In genomic region chr8:111588336-111588735, GRCm38 (mm10) we compare ENCODE assay signal across 27 mouse cellular contexts. TPM values are rescaled to one million over a fixed set of nuclear protein-coding genes. Genes with fewer than 3 reads are reported as not detected.
DNase-seq lines count a peak whose midpoint lies in the region; ATAC-seq and TF ChIP-seq lines count a peak whose summit lies in the region.
"Had no signal": no experiment of that assay in that cellular context is flagged by ENCODE, and none has a peak within 500 bp of the region (broad histone marks: within the 10 kb centered on the region; RNA-seq: fewer than 3 reads in every experiment).

No protein-coding gene starts in this region.

- no peaks in the 10 kb centered on the region for H3K27me3 ChIP-seq in liver, embryonic 13.5 days
- H3K27me3 ChIP-seq in liver, postnatal 0 days (ENCODE audit: insufficient read depth, low read length): no peaks in the 10 kb centered on the region
- no peaks in the 10 kb centered on the region for H3K27me3 ChIP-seq in MEL (ENCODE audit: control insufficient read depth in 1 of 2, insufficient read depth in 2 of 2, low read length in 2 of 2)
- no peaks in the 10 kb centered on the region for H3K27me3 ChIP-seq in cerebellum, adult 2 months (ENCODE audit: control insufficient read depth, insufficient read depth, low read length)
- H3K27me3 ChIP-seq: CH12.LX; embryonic facial prominence, embryonic 13.5 days; forebrain, embryonic 12.5 days; forebrain, embryonic 15.5 days; hindbrain, embryonic 12.5 days; hindbrain, embryonic 15.5 days had no signal

- H3K4me3 ChIP-seq in liver, embryonic 13.5 days (replicated peaks): no peak overlapping the region
- no peak overlapping the region for H3K4me3 ChIP-seq in liver, postnatal 0 days (ENCODE audit: low read depth, low read length)
- 0 out of 4 replicates have a peak overlapping the region, but pooled peaks of 1 of the 2 experiments have one; percentile 1 for H3K4me3 ChIP-seq in MEL (ENCODE audit: control insufficient read depth in 1 of 2, insufficient read depth in 1 of 2, low read depth in 2 of 2, low read length in 2 of 2)
- H3K4me3 ChIP-seq in cerebellum, adult 2 months (replicated peaks; ENCODE audit: insufficient read depth, low read depth, low read length): no peak overlapping the region
- H3K4me3 ChIP-seq: embryonic facial prominence, embryonic 10.5 days; embryonic facial prominence, embryonic 13.5 days; erythroblast, embryonic 14.5 days; forebrain, embryonic 12.5 days; forebrain, embryonic 15.5 days; heart, adult 2 months; hindbrain, embryonic 12.5 days; hindbrain, embryonic 15.5 days had no signal

- no peak overlapping the region for H3K27ac ChIP-seq in liver, embryonic 13.5 days
- no peak overlapping the region for H3K27ac ChIP-seq in liver, postnatal 0 days (ENCODE audit: low read depth)
- H3K27ac ChIP-seq in MEL (ENCODE audit: control insufficient read depth, low read depth, low read length): peak overlapping the region; percentile 76
- no peak overlapping the region for H3K27ac ChIP-seq in cerebellum, adult 2 months (ENCODE audit: insufficient read depth, low read length)
- H3K27ac ChIP-seq: embryonic facial prominence, embryonic 10.5 days; embryonic facial prominence, embryonic 13.5 days; forebrain, embryonic 12.5 days; forebrain, embryonic 15.5 days; heart, adult 2 months; hindbrain, embryonic 12.5 days; hindbrain, embryonic 15.5 days had no signal

- TF ChIP-seq POLR2A in MEL (IDR thresholded peaks at IDR 0.05; ENCODE audit: control insufficient read depth in 1 of 2, insufficient read depth in 1 of 2, low read depth in 1 of 2, low read length in 2 of 2, poor library complexity in 1 of 2): no peak
- no peak for TF ChIP-seq POLR2A in cerebellum, adult 2 months (IDR thresholded peaks at IDR 0.05; ENCODE audit: borderline replicate concordance, insufficient read depth, low read length)

- no peak for TF ChIP-seq CTCF in liver, postnatal 0 days (IDR thresholded peaks at IDR 0.05; ENCODE audit: low read depth)
- TF ChIP-seq CTCF in MEL (IDR thresholded peaks at IDR 0.05 in 2 of 3, conservative IDR thresholded peaks at IDR 0.05 in 1 of 3; ENCODE audit: control insufficient read depth in 1 of 3, insufficient read depth in 1 of 3, low read depth in 2 of 3, low read length in 3 of 3, poor library complexity in 1 of 3, severe bottlenecking in 1 of 3): no peak
- no peak for TF ChIP-seq CTCF in cerebellum, adult 2 months (IDR thresholded peaks at IDR 0.05; ENCODE audit: borderline replicate concordance, insufficient read depth, low read depth, low read length)

- H3K4me2 ChIP-seq in liver, embryonic 13.5 days: peak overlapping the region; percentile 25; the same call in 1 of the 2 replicates
- no peak overlapping the region for H3K4me2 ChIP-seq in liver, postnatal 0 days (ENCODE audit: low read depth, low read length)
- H3K4me2 ChIP-seq: embryonic facial prominence, embryonic 13.5 days; forebrain, embryonic 12.5 days; forebrain, embryonic 15.5 days; heart, embryonic 11.5 days; hindbrain, embryonic 12.5 days; hindbrain, embryonic 15.5 days had no signal

- no peak for TF ChIP-seq RAD21 in MEL (IDR thresholded peaks at IDR 0.05; ENCODE audit: low read depth, low read length)

- 51% methylated on average over 2 of the region's 2 CpGs for WGBS in liver, embryonic 13.5 days (ENCODE audit: insufficient replicate concordance)
- 75% methylated on average over 2 of the region's 2 CpGs for WGBS in liver, postnatal 0 days (ENCODE audit: insufficient replicate concordance)
- WGBS in cerebellum, adult 2 months: 90% methylated on average over 2 of the region's 2 CpGs

- no peak for TF ChIP-seq EP300 in liver, postnatal 0 days (IDR thresholded peaks at IDR 0.05; ENCODE audit: low read depth)
- no peak for TF ChIP-seq EP300 in MEL (IDR thresholded peaks at IDR 0.05; ENCODE audit: low read depth in 1 of 2, low read length in 2 of 2)

- no peaks in the 10 kb centered on the region for H3K36me3 ChIP-seq in liver, embryonic 13.5 days
- no peaks in the 10 kb centered on the region; the same call in 1 of the 2 replicates for H3K36me3 ChIP-seq in liver, postnatal 0 days (replicated peaks; ENCODE audit: insufficient read depth, low read length)
- H3K36me3 ChIP-seq in MEL (ENCODE audit: control insufficient read depth in 1 of 2, insufficient read depth in 2 of 2, low read length in 2 of 2): peaks cover 0 to 21% of the 10 kb centered on the region in 2 experiments; a peak in 2 of 4 replicates
- H3K36me3 ChIP-seq: forebrain, embryonic 12.5 days; forebrain, embryonic 15.5 days; hindbrain, embryonic 15.5 days had no signal

- H3K9me3 ChIP-seq in liver, embryonic 13.5 days (replicated peaks): no peaks in the 10 kb centered on the region
- H3K9me3 ChIP-seq in liver, postnatal 0 days (ENCODE audit: low read length): no peaks in the 10 kb centered on the region
- H3K9me3 ChIP-seq in MEL (replicated peaks; ENCODE audit: insufficient read depth, low read length): no peaks in the 10 kb centered on the region
- H3K9me3 ChIP-seq: embryonic facial prominence, embryonic 10.5 days; embryonic facial prominence, embryonic 13.5 days; forebrain, embryonic 12.5 days; forebrain, embryonic 15.5 days; hindbrain, embryonic 12.5 days; hindbrain, embryonic 15.5 days had no signal

- no peak for DNase-seq in liver, embryonic 13.5 days
- no peak for DNase-seq in liver, postnatal 0 days
- DNase-seq in MEL (ENCODE audit: low read depth, low spot score) (no peak), ZHBTc4 (ENCODE audit: low read depth, low spot score) (peak; percentile 65)
- no peak for DNase-seq in cerebellum, adult 2 months
- no peak for DNase-seq in cerebellum, postnatal 36 days
- DNase-seq: adrenal gland, adult 2 months; adrenal gland, postnatal 14 days; B cell, adult 2 months; cerebellum, adult 11 months; cerebellum, adult 8-10 months; cerebellum, postnatal 10 days; embryo, embryonic 11 days; gastrocnemius, postnatal 10 days; gastrocnemius, postnatal 36 days; heart, adult 2 months had no signal

- H3K4me1 ChIP-seq in liver, embryonic 13.5 days (replicated peaks): peaks cover 57% of the 10 kb centered on the region
- peaks cover 5% of the 10 kb centered on the region for H3K4me1 ChIP-seq in liver, postnatal 0 days (ENCODE audit: insufficient read depth)
- H3K4me1 ChIP-seq in MEL (ENCODE audit: control insufficient read depth in 1 of 2, insufficient read depth in 2 of 2, low read length in 2 of 2): peaks cover 11 to 17% of the 10 kb centered on the region in 2 experiments
- peaks cover 17% of the 10 kb centered on the region for H3K4me1 ChIP-seq in cerebellum, adult 2 months (ENCODE audit: control insufficient read depth, insufficient read depth, low read length)

- H3K79me2 ChIP-seq in MEL (ENCODE audit: control insufficient read depth, insufficient read depth, low read length, poor library complexity): peaks cover 2% of the 10 kb centered on the region

- no peak for ATAC-seq in liver, embryonic 13.5 days (ENCODE audit: low read depth)
- no peak for ATAC-seq in liver, postnatal 0 days
- ATAC-seq: forebrain, embryonic 15.5 days; intestine, postnatal 0 days had no signal

- H3K9ac ChIP-seq in liver, embryonic 13.5 days: no peak overlapping the region
- H3K9ac ChIP-seq in liver, postnatal 0 days (replicated peaks): no peak overlapping the region
- H3K9ac ChIP-seq in MEL (ENCODE audit: control insufficient read depth, low read depth, low read length, poor library complexity, severe bottlenecking): no peak overlapping the region
- H3K9ac ChIP-seq: embryonic facial prominence, embryonic 13.5 days; forebrain, embryonic 12.5 days; forebrain, embryonic 15.5 days; hindbrain, embryonic 12.5 days; hindbrain, embryonic 15.5 days had no signal

TF ChIP-seq in MEL, 35 proteins besides CTCF, POLR2A, EP300 and RAD21 (continues in another document):
- TF ChIP-seq BHLHE40 (IDR thresholded peaks at IDR 0.05; ENCODE audit: borderline replicate concordance, low read depth, low read length) (no peak), MAX (IDR thresholded peaks at IDR 0.05; ENCODE audit: low read length) (no peak), JUND (IDR thresholded peaks at IDR 0.05; ENCODE audit: low read depth, low read length) (no peak), POLR2AphosphoS2 (IDR thresholded peaks at IDR 0.05; ENCODE audit: low read length) (no peak), ETS1 (IDR thresholded peaks at IDR 0.05; ENCODE audit: low read depth, low read length) (no peak), MXI1 (IDR thresholded peaks at IDR 0.05; ENCODE audit: low read depth, low read length) (no peak), ELF1 (IDR thresholded peaks at IDR 0.05; ENCODE audit: low read depth, low read length) (no peak), USF1 (IDR thresholded peaks at IDR 0.05; ENCODE audit: low read depth, low read length) (no peak), TBP (IDR thresholded peaks at IDR 0.05; ENCODE audit: low read depth, low read length) (no peak), NELFE (IDR thresholded peaks at IDR 0.05; ENCODE audit: low read depth, low read length) (no peak), GABPA (IDR thresholded peaks at IDR 0.05; ENCODE audit: low read depth, low read length) (no peak), TCF12 (IDR thresholded peaks at IDR 0.05; ENCODE audit: low read depth, low read length) (no peak), UBTF (IDR thresholded peaks at IDR 0.05; ENCODE audit: borderline replicate concordance, insufficient read depth, low read depth, low read length) (no peak)

RNA-seq across cellular contexts. Expression of gene Ldhd, which starts 41.8 kb away (rescaled TPM):
- 0.10 and 0.13 TPM in 2 replicates for polyA plus RNA-seq in liver, embryonic 13.5 days (2015; fragmentation: Nextera tagmentation; extraction: Ambion mirVana)
- 0.85 and 1.1 TPM in 2 replicates for polyA plus RNA-seq in liver, postnatal 0 days (2015; fragmentation: Nextera tagmentation; extraction: Ambion mirVana)
- 0.03 and 0.04 TPM in 2 replicates for total RNA-seq in MEL (2012; rRNA removed)
- polyA plus RNA-seq in MEL (2012; ENCODE audit: insufficient read depth in 1 of 2, insufficient read length in 2 of 2, low read depth in 1 of 2, low replicate concordance in 2 of 2, missing spikeins in 1 of 2): not detected
- polyA plus RNA-seq in cerebellum, adult 2 months (2012; rRNA removed): 22.9 and 24.4 TPM in 2 replicates
- total RNA-seq: granulocyte monocyte progenitor cell, adult 5-6 weeks had no signal
- polyA plus RNA-seq: erythroblast, embryonic 14.5 days had no signal

RNA-seq across cellular contexts. Expression of gene Znrf1, which starts 52.4 kb away (rescaled TPM):
- 5.3 and 5.7 TPM in 2 replicates for polyA plus RNA-seq in liver, embryonic 13.5 days (2015; fragmentation: Nextera tagmentation; extraction: Ambion mirVana)
- polyA plus RNA-seq in liver, postnatal 0 days (2015; fragmentation: Nextera tagmentation; extraction: Ambion mirVana): 6.3 and 7.2 TPM in 2 replicates
- total RNA-seq in MEL (2012; rRNA removed): 16.6 and 18.4 TPM in 2 replicates
- polyA plus RNA-seq in MEL (2012; ENCODE audit: insufficient read depth in 1 of 2, insufficient read length in 2 of 2, low read depth in 1 of 2, low replicate concordance in 2 of 2, missing spikeins in 1 of 2): 10 to 100 TPM in 1 of 2 experiments, not detected in 1; 36.0 TPM
- polyA plus RNA-seq in cerebellum, adult 2 months (2012; rRNA removed): 111 and 116 TPM in 2 replicates

RNA-seq across cellular contexts. Expression of gene Zfp1, which starts 54.9 kb away (rescaled TPM):
- 5.7 and 6.0 TPM in 2 replicates for polyA plus RNA-seq in liver, embryonic 13.5 days (2015; fragmentation: Nextera tagmentation; extraction: Ambion mirVana)
- polyA plus RNA-seq in liver, postnatal 0 days (2015; fragmentation: Nextera tagmentation; extraction: Ambion mirVana): 3.8 and 4.0 TPM in 2 replicates
- 12.0 and 12.2 TPM in 2 replicates for total RNA-seq in MEL (2012; rRNA removed)
- 10 to 100 TPM in 1 of 2 experiments, not detected in 1; 12.4 TPM for polyA plus RNA-seq in MEL (2012; ENCODE audit: insufficient read depth in 1 of 2, insufficient read length in 2 of 2, low read depth in 1 of 2, low replicate concordance in 2 of 2, missing spikeins in 1 of 2)
- 23.7 and 26.0 TPM in 2 replicates for polyA plus RNA-seq in cerebellum, adult 2 months (2012; rRNA removed)

Comparison
In these comparisons a context has a peak if more than half of its experiments do, and no peak if none do; other contexts are left out.
1. RNA of gene Ldhd, which starts 41.8 kb away (polyA plus RNA-seq): 22.9 to 24.4 TPM in cerebellum, adult 2 months; 0.85 to 1.1 TPM in liver, postnatal 0 days, 0.10 to 0.13 TPM in liver, embryonic 13.5 days and not detected in MEL; every median in the first group is over 10 times any median in the second.